Mouse (Mus musculus) ZHBTc4 (cell line): ENCODE results near the gene Fap.

Experiments
- DNase-seq: peaks from one replicate; pipeline ENCODE4 v3.0.0-alpha.2; 2011; ENCODE audit warnings: low read depth, low spot score

Fap gene

GRCm38 (mm10) chr2:62573753-62574159 lies at the start of gene Fap:
TSS of gene Fap (minus strand) at chr2:62574075.
- no peak for DNase-seq

- DNase-seq, result no peak
Observed at GRCm38 (mm10) chr2:62623024-62623441, 49.2 kb upstream of the Fap start.

GRCm38 (mm10) chr2:62619679-62620078 lies 45.8 kb upstream of the Fap start:
- no peak for DNase-seq

- DNase-seq, result no peak
Observed at GRCm38 (mm10) chr2:62618934-62619341, 45.1 kb upstream of the Fap start.

DNA sequence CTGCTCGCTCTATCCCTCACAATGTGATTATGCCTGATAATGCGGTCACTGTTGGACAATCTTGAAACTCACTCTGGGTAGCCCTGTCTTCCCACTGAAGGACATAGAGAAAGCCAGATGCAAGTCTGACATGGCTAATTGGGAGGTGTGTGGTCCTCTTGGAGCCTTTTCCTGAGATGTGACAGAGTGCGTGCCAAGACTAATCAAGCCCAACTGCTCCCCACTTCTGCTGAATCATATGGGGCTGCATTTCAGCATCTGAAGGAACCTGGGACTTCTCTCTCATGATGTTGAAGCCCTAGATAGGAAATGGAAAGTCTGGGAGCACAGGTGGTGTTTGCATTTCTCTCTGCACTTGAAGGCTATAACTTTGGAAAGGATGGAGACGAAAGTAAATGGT lies 39.3 kb upstream of the Fap start:
- no peak for DNase-seq

DNA sequence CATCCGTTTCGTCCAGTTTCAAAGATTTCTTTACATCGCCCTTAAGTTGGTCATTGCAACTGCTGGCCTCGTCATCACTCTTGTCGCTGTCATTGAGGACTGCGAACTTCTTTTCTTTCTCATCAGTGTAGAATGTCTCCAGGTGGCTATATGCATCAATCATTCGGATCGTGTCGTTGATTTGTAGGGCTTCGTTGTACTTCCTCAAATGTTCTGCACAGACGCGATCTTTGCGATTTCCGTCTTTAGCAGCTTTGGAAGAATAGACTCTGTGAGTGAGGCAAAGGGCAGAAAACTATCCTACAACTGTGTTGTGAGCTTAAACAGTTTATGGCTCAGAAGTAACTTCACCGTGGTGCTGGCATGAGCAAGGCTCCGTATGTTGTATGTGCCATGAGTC lies 32.3 kb upstream of the Fap start:
- no peak for DNase-seq

- DNase-seq, result no peak
Observed at GRCm38 (mm10) chr2:62603530-62603929, 29.7 kb upstream of the Fap start.

- no peak for DNase-seq
Observed at GRCm38 (mm10) chr2:62596586-62596985, 22.7 kb upstream of the Fap start.

- DNase-seq, result no peak
Observed at GRCm38 (mm10) chr2:62594491-62594890, 20.6 kb upstream of the Fap start.

DNA sequence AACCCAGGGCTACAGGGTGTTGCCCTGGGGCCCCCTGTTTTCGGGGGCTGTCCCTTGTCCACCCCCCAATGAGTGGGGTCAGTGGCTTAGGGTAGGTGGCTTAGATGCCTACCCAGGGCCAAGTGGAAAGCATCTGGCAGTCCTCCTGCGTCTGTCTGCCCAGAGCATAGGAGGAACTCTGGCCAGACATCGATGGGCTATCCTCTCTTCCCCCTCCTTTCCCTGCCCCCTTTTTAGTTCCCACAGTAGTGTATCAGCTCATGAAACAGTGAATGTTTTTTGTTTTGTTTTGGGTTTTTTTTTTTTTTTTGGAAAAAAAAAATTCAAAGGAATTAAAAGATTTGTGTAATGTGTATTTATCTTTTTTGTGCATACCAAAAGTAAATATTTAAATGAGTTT lies 17.7 kb upstream of the Fap start:
- no peak for DNase-seq

DNA sequence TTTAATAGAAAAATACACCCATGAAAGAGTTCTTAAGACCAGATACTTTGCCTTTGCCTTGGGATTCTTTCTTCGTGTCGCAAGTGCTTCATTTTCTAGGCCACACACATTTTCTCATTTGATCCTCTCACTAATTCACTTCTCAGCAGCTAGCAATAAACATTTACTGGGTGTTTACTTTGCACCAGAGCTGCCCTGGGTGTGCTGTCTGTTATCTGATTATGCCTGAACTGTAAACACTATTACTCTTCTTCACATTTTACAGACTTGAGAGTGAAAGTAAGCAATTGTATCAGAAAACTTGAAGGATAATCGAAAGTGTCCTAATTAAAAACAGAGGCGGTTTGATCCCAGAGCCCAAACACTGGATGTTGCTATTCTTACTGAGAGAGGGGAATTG lies 15.5 kb upstream of the Fap start:
- DNase-seq, result no peak

DNA sequence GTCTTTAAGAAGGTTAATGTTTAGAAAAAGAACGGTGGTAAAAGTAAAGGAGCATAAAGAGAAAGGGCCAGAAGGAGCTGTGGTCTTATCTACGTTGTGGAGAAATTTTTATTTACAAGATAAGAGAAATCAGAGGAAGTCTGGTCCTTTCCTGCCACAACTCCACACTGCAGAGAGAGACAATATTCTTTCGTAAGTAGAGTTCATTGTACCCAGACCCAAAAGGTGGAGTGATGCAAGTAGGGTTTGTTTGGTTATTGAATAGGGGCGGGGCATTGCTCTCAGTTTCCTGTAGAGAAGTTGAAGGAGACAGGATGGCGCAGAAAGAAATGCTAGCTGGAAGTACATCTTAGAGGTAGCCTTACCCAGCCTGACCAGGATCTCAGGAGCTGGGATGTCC lies 11.9 kb upstream of the Fap start:
- no peak for DNase-seq

- DNase-seq, result no peak
Observed at GRCm38 (mm10) chr2:62574962-62575361, 1.1 kb upstream of the Fap start.

DNA sequence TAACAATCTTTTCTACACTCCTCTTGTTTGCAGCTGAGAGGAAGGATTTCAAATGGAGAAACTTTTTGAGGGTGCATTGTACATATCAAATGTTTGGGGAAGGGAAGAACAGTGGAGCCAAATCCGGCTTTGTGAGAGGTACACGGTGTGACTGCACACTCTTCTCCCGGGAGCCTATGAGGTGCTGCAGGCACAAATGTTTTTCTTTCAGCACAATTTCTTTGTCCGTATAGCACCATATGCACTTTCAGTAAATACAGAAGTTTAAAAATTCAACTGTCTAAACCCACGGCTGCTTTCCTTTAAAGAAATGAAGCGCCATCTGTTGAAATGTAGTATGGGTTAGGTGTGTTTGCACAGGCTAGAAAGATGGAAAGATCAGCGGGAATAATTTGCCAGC lies 375 bp upstream of the Fap start:
- no peak for DNase-seq

GRCm38 (mm10) chr2:62573099-62573752 lies 649 bp downstream of the Fap start:
- DNase-seq, result no peak

- no peak for DNase-seq
Observed at GRCm38 (mm10) chr2:62564687-62565086, 9.2 kb downstream of the Fap start.

GRCm38 (mm10) chr2:62562661-62563485 lies 11.0 kb downstream of the Fap start:
- DNase-seq, result no peak

- peak; percentile 36 for DNase-seq
Observed at GRCm38 (mm10) chr2:62557417-62557816, 16.5 kb downstream of the Fap start.

- DNase-seq, result no peak
Observed at GRCm38 (mm10) chr2:62556349-62556748, 17.5 kb downstream of the Fap start.

- DNase-seq, result no peak
Observed at GRCm38 (mm10) chr2:62549659-62550058, 24.2 kb downstream of the Fap start.

- DNase-seq, result no peak
Observed at GRCm38 (mm10) chr2:62549131-62549530, 24.7 kb downstream of the Fap start.

- DNase-seq, result no peak
Observed at GRCm38 (mm10) chr2:62548104-62548503, 25.8 kb downstream of the Fap start.

DNA sequence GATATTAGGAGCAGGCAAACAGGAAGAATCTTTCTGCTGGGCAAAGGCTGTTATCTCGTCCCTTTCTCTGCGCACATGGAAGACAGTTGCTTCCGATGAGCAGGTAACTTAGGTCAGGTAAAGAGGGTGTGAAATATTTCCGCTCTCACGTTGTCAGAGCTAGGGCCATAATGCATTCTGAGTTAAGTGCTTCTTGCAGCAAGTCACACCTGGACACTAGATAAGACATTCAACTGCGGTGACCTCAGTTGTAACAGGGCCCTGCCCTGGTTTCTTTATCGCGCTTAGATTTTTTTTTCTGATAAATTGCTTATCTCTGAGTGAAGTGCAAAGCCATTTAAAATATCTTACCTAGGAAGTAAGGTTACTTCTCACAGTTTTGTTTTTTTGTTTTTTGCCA lies 38.4 kb downstream of the Fap start:
- no peak for DNase-seq
